Mouse (Mus musculus): Measurements from ENCODE around the gene Tmem50b. TPM values are rescaled to one million over a fixed set of nuclear protein-coding genes. Genes with fewer than 3 reads are reported as not detected.
A peak's percentile ranks its signal among the peaks of the same experiment; 100 is the strongest.

Tmem50b gene
- polyA plus RNA-seq, 1 experiment from 2014 or later, result 34.3 TPM

DNA sequence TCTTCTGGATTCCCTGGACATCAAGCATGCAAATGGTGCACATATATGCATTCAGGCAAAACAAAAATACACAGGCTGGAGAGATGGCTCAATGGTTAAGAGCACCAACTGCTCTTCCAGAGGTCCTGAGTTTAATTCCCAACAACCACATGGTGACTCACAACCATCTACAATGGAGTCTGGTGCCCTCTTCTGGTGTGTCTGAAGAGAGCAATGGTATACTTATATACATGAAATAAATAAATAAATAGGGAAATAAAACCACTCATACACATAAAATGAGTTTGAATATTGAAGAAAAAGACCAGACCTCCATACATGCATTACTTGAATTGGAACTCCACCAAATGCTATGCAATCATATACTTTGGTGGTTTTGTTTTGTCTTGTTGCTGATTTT lies 1.6 kb upstream of the Tmem50b start:
- H3K9ac ChIP-seq (ENCODE audit: low read depth, low read length), result no peak overlapping the region
- no peak overlapping the region for H3K4me2 ChIP-seq (ENCODE audit: low read depth, low read length)
- no peaks in the 10 kb centered on the region for H3K9me3 ChIP-seq (ENCODE audit: control insufficient read depth, low read length)
- no peaks in the 10 kb centered on the region for H3K36me3 ChIP-seq (ENCODE audit: control insufficient read depth, insufficient read depth, low read length)
- no peaks in the 10 kb centered on the region for H3K27me3 ChIP-seq (replicated peaks; ENCODE audit: control insufficient read depth, insufficient read depth, low read length)
- H3K4me3 ChIP-seq (ENCODE audit: low read length), result no peak overlapping the region
- ATAC-seq, result no peak
- H3K27ac ChIP-seq (ENCODE audit: low read length), result no peak overlapping the region
- H3K4me1 ChIP-seq (ENCODE audit: control insufficient read depth, insufficient read depth, low read length), result peaks cover 8% of the 10 kb centered on the region

DNA sequence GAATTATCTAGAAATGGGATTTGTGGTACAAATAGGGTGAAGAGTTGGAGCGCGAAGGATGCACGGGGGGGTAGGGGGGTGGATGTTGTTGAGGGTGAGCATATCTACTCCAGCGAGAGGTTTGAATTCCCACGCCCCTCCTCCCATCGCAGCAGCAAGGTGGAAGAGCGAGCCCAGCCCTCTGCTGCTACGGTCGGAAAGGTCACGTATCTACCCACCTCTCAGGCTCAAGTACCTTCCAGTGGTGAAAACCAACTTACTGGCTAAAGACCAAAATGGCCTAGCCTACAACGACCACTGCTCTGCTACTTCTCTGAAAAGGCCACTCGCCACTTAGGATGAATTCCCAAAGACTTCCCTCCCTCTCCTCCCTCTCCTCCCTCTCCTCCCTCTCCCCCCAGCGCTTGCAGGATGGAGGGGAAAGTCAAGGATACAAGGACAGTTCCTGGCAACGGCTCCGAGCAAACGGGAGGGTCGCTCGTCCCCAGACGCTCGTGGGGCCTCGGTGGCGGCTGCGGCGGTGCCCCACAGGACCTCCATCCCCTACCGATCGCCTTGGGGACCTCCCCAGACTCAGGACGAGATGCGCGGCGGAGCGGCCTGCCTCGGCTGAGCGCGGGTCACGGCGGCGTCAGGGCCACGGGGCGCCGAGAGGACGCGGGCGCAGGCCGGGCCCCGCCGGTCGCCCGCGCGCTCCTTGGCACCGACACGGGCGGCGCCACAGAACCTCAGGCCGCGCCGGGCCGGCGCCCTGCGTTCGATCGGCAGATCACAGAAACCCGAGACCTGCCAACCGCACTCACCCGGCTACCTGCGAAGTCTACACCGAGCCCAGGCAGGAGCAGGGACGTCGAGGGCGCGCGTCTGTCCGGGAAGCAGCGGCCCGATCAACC lies 575 bp downstream of the Tmem50b start:
- peak overlapping the region; percentile 83 for H3K4me3 ChIP-seq (ENCODE audit: low read length)
- ATAC-seq, result peak; percentile 71

DNA sequence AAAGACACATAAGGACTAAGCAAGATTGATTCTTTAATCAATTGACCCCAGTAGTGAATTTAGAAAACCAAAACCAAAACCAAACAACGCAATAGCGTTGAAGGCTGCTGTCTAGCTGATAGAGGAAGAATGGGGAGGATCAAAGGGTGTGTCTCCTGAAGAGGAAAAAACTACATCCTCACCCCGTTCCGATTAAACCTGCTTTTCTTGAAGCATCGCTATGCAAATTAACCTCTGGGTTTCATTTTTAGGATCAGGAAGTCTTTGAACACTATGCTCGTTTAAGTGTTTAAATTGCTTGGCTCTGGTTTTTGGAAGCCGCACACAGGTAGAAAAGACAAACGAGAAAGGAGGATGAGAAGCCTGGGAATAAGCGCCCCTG lies 1.2 kb downstream of the Tmem50b start:
- peak overlapping the region; percentile 82; the same call in 1 of the 2 replicates for H3K9ac ChIP-seq (ENCODE audit: low read depth, low read length)
- H3K27ac ChIP-seq (ENCODE audit: low read length), result no peak overlapping the region

More for the DNA sequence above, 575 bp downstream of the Tmem50b start:
- peak overlapping the region; percentile 82 for H3K9ac ChIP-seq (ENCODE audit: low read depth, low read length)
- no peaks in the 10 kb centered on the region for H3K9me3 ChIP-seq (ENCODE audit: control insufficient read depth, low read length)
- peaks cover 8% of the 10 kb centered on the region for H3K4me1 ChIP-seq (ENCODE audit: control insufficient read depth, insufficient read depth, low read length)
- no peaks in the 10 kb centered on the region for H3K27me3 ChIP-seq (replicated peaks; ENCODE audit: control insufficient read depth, insufficient read depth, low read length)
- peak overlapping the region; percentile 97 for H3K4me2 ChIP-seq (ENCODE audit: low read depth, low read length)
- 1% methylated on average over 69 of the region's 75 CpGs for WGBS
- H3K36me3 ChIP-seq (ENCODE audit: control insufficient read depth, insufficient read depth, low read length), result no peaks in the 10 kb centered on the region
- H3K27ac ChIP-seq (ENCODE audit: low read length), result peak overlapping the region; percentile 37; the same call in 1 of the 2 replicates

DNA sequence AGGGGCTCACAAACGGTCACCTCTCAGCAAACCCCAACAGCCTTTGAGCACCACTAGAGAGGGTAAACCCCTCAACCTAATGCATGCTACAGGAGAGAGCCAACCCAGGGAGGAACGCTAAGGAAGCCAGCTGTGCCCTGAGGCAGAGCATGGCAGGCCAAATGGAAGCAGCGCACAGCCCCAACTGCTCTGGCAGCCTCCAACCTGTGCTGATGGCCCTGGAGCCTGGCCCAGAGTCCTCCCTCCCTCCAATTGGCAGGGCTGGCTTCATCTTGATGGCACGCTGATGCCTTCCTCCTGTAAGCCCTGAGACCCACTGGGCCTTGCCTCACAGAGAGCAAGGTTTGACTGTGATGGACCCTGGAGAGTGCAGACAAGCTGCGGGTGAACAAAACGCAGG lies 2.5 kb downstream of the Tmem50b start:
- H3K9me3 ChIP-seq (ENCODE audit: control insufficient read depth, low read length), result no peaks in the 10 kb centered on the region
- ATAC-seq, result no peak
- H3K27me3 ChIP-seq (replicated peaks; ENCODE audit: control insufficient read depth, insufficient read depth, low read length), result no peaks in the 10 kb centered on the region
- H3K36me3 ChIP-seq (ENCODE audit: control insufficient read depth, insufficient read depth, low read length), result no peaks in the 10 kb centered on the region
- H3K9ac ChIP-seq (ENCODE audit: low read depth, low read length), result 0 out of 2 replicates have a peak overlapping the region, but pooled peaks have one; percentile 12
- no peak overlapping the region for H3K4me3 ChIP-seq (ENCODE audit: low read length)
- H3K4me2 ChIP-seq (ENCODE audit: low read depth, low read length), result no peak overlapping the region
- 86% methylated on average over 6 of the region's 6 CpGs for WGBS
- H3K4me1 ChIP-seq (ENCODE audit: control insufficient read depth, insufficient read depth, low read length), result peaks cover 11% of the 10 kb centered on the region
- H3K27ac ChIP-seq (ENCODE audit: low read length), result no peak overlapping the region

More for the DNA sequence above, 1.2 kb downstream of the Tmem50b start:
- peak overlapping the region; percentile 83 for H3K4me3 ChIP-seq (ENCODE audit: low read length)
- 14% methylated on average over 9 of the region's 9 CpGs for WGBS
- peak overlapping the region; percentile 97 for H3K4me2 ChIP-seq (ENCODE audit: low read depth, low read length)
- H3K4me1 ChIP-seq (ENCODE audit: control insufficient read depth, insufficient read depth, low read length), result peaks cover 8% of the 10 kb centered on the region
- no peaks in the 10 kb centered on the region for H3K27me3 ChIP-seq (replicated peaks; ENCODE audit: control insufficient read depth, insufficient read depth, low read length)
- no peaks in the 10 kb centered on the region for H3K36me3 ChIP-seq (ENCODE audit: control insufficient read depth, insufficient read depth, low read length)
- no peak for ATAC-seq
- H3K9me3 ChIP-seq (ENCODE audit: control insufficient read depth, low read length), result no peaks in the 10 kb centered on the region

GRCm38 (mm10) chr16:91593262-91593661 lies 4.3 kb downstream of the Tmem50b start:
- H3K9ac ChIP-seq (ENCODE audit: low read depth, low read length), result no peak overlapping the region
- no peaks in the 10 kb centered on the region for H3K9me3 ChIP-seq (ENCODE audit: control insufficient read depth, low read length)
- H3K27ac ChIP-seq (ENCODE audit: low read length), result no peak overlapping the region
- no peak overlapping the region for H3K4me2 ChIP-seq (ENCODE audit: low read depth, low read length)
- WGBS, result 53% methylated on average over 3 of the region's 3 CpGs
- ATAC-seq, result no peak
- H3K4me1 ChIP-seq (ENCODE audit: control insufficient read depth, insufficient read depth, low read length), result peaks cover 11% of the 10 kb centered on the region
- no peaks in the 10 kb centered on the region for H3K27me3 ChIP-seq (replicated peaks; ENCODE audit: control insufficient read depth, insufficient read depth, low read length)
- no peaks in the 10 kb centered on the region for H3K36me3 ChIP-seq (ENCODE audit: control insufficient read depth, insufficient read depth, low read length)
- no peak overlapping the region for H3K4me3 ChIP-seq (ENCODE audit: low read length)

DNA sequence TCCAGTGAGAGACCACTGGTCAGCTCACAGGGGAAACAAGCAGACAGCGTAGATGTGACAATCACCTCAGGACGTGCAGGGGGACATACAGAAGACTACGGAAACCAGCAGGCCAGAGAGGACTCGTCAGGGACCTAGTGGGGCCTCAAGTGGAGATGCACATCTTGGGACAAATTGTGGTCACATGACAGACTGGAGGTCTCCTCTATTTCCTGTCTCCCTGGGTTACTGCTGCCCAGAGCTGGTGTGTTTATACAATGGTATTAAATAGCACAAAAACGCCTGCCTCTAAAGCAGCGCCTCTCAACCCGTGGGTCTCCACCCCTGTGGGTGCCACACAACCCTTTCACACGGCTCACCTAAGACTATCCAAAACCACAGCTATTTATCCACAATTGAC lies 5.4 kb downstream of the Tmem50b start:
- H3K4me3 ChIP-seq (ENCODE audit: low read length), result no peak overlapping the region
- H3K27me3 ChIP-seq (replicated peaks; ENCODE audit: control insufficient read depth, insufficient read depth, low read length), result no peaks in the 10 kb centered on the region
- no peaks in the 10 kb centered on the region for H3K36me3 ChIP-seq (ENCODE audit: control insufficient read depth, insufficient read depth, low read length)
- WGBS, result 48% methylated on average over 8 of the region's 8 CpGs
- no peaks in the 10 kb centered on the region for H3K9me3 ChIP-seq (ENCODE audit: control insufficient read depth, low read length)
- H3K27ac ChIP-seq (ENCODE audit: low read length), result 0 out of 2 replicates have a peak overlapping the region, but pooled peaks have one; percentile 15
- H3K4me2 ChIP-seq (ENCODE audit: low read depth, low read length), result no peak overlapping the region
- ATAC-seq, result no peak
- peaks cover 11% of the 10 kb centered on the region for H3K4me1 ChIP-seq (ENCODE audit: control insufficient read depth, insufficient read depth, low read length)
- no peak overlapping the region for H3K9ac ChIP-seq (ENCODE audit: low read depth, low read length)

- WGBS, result 89% methylated on average over 3 of the region's 3 CpGs
- no peak for ATAC-seq
Measured at GRCm38 (mm10) chr16:91588703-91589102, 8.9 kb downstream of the Tmem50b start.

DNA sequence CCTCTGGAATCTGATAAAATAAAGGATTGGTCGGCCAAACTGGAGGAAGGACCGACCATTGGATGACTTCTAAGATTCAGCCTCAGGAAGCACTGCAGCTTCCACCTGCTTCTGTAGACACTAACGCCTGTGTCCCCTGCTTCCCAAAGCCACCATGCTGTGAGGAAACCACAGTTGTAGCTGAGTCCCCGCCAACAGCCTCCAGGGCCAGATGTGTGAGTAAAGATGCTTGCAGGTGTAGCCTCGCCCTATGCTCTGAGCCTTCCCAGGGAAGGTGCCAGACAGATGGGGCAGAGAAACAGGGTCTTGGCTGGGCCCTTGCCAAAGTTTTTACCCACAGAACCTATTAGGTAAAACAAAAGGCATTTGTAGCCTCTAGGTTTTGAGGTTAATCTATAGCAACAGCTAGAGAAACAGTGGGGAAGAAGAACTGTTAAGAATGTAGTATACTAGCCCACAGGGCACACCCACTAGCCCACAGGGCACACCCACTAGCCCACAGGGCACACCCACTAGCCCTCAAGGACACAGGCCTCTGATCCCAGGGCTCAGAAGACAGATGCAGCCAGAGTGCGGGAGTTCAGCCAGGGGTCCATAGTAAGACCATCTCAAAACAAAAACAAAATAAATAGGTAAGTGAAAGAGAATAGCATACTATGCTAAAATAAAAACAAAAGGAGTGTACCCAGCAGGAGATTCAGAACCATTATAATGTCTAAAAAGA lies 9.7 kb downstream of the Tmem50b start:
- ATAC-seq, result no peak
- H3K9ac ChIP-seq (ENCODE audit: low read depth, low read length), result no peak overlapping the region

More at GRCm38 (mm10) chr16:91588703-91589102, 8.9 kb downstream of the Tmem50b start:
- no peaks in the 10 kb centered on the region for H3K27me3 ChIP-seq (replicated peaks; ENCODE audit: control insufficient read depth, insufficient read depth, low read length)
- no peaks in the 10 kb centered on the region for H3K36me3 ChIP-seq (ENCODE audit: control insufficient read depth, insufficient read depth, low read length)
- H3K4me2 ChIP-seq (ENCODE audit: low read depth, low read length), result no peak overlapping the region
- no peak overlapping the region for H3K27ac ChIP-seq (ENCODE audit: low read length)
- no peak overlapping the region for H3K9ac ChIP-seq (ENCODE audit: low read depth, low read length)
- no peak overlapping the region for H3K4me3 ChIP-seq (ENCODE audit: low read length)
- no peaks in the 10 kb centered on the region for H3K9me3 ChIP-seq (ENCODE audit: control insufficient read depth, low read length)
- peaks cover 3% of the 10 kb centered on the region for H3K4me1 ChIP-seq (ENCODE audit: control insufficient read depth, insufficient read depth, low read length)

DNA sequence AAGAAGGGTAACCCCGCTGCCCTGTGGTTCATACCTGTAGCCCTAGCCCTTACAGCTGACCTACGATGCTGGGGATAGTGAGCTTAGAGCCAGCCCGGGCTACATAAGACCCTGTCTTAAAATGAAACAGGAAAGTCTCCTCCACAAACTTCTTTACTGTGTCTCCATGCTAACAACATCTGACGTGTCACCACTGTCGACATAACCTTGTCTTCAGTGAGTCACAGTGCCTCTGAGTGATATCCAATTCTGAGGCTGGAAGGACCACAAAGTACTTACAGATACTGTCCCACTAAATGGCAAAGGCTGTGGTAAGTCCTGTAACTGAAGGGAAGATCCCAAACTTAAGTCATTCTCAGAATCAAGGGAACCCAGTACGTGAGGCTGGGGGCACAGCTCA lies 11.4 kb downstream of the Tmem50b start:
- Histone ChIP-seq H3K27me3 (replicated peaks; ENCODE audit: control insufficient read depth, insufficient read depth, low read length) (no peaks in the 10 kb centered on the region), H3K9ac (ENCODE audit: low read depth, low read length) (no peak overlapping the region), H3K4me2 (ENCODE audit: low read depth, low read length) (no peak overlapping the region), H3K36me3 (ENCODE audit: control insufficient read depth, insufficient read depth, low read length) (no peaks in the 10 kb centered on the region), H3K9me3 (ENCODE audit: control insufficient read depth, low read length) (no peaks in the 10 kb centered on the region), H3K4me3 (ENCODE audit: low read length) (no peak overlapping the region), H3K27ac (ENCODE audit: low read length) (no peak overlapping the region), H3K4me1 (ENCODE audit: control insufficient read depth, insufficient read depth, low read length) (0 out of 2 replicates have a peak, but pooled peaks cover 3% of the 10 kb centered on the region)
- no peak for ATAC-seq
- 87% methylated on average over 6 of the region's 6 CpGs for WGBS

More for the DNA sequence above, 9.7 kb downstream of the Tmem50b start:
- WGBS, result 55% methylated on average over 6 of the region's 6 CpGs
- Histone ChIP-seq H3K4me2 (ENCODE audit: low read depth, low read length) (no peak overlapping the region), H3K4me3 (ENCODE audit: low read length) (no peak overlapping the region), H3K4me1 (ENCODE audit: control insufficient read depth, insufficient read depth, low read length) (peaks cover 3% of the 10 kb centered on the region), H3K9me3 (ENCODE audit: control insufficient read depth, low read length) (no peaks in the 10 kb centered on the region), H3K36me3 (ENCODE audit: control insufficient read depth, insufficient read depth, low read length) (no peaks in the 10 kb centered on the region), H3K27ac (ENCODE audit: low read length) (no peak overlapping the region), H3K27me3 (replicated peaks; ENCODE audit: control insufficient read depth, insufficient read depth, low read length) (no peaks in the 10 kb centered on the region)
